Mouse (Mus musculus) neural tube, embryonic 10.5 days (tissue): ENCODE measurements at regions not wholly inside any gene's neighbourhood (a gene's known extent, or its start where the extent isn't known, plus 50 kb on each side); places are given as distances from the start of the nearest gene placed in this dataset.
"Not testable (repeated sequence)": the region's sequence is repeated elsewhere in the genome, so short reads cannot be mapped to it uniquely, and the experiment has no call there.

Experiments used
- DNase-seq: peaks from one replicate; pipeline ENCODE4 v3.0.0-alpha.2; 2017; ENCODE audit warnings: low spot score; ENCODE audit errors: extremely low spot score

- peak; percentile 78 for DNase-seq
Observed at GRCm38 (mm10) chr10:86636953-86637376, 68.3 kb downstream of the Hsp90b1 start.

GRCm38 (mm10) chr10:86636515-86636914 is 68.8 kb downstream of the Hsp90b1 start:
- not testable (repeated sequence) for DNase-seq

DNA sequence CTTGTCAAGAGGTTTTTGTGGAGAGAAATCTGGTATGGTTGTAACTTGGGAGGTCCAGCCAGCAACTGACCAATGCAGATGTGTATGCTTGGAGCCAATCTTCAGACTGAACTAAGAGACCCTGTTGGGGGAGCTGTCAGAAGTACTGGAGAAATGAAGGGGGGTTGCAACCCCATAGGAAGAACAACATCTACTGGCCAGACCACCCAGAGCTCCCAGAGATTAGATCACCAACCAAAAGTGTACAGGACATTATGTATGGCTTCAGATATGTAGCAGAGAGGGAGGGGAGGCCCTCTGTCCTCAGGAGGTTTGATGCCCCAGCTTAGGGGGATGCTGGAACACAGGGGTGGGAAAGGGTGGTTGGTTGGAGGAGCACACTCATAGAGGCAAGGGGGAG is 78.6 kb downstream of the Hsp90b1 start:
- not testable (repeated sequence) for DNase-seq

DNA sequence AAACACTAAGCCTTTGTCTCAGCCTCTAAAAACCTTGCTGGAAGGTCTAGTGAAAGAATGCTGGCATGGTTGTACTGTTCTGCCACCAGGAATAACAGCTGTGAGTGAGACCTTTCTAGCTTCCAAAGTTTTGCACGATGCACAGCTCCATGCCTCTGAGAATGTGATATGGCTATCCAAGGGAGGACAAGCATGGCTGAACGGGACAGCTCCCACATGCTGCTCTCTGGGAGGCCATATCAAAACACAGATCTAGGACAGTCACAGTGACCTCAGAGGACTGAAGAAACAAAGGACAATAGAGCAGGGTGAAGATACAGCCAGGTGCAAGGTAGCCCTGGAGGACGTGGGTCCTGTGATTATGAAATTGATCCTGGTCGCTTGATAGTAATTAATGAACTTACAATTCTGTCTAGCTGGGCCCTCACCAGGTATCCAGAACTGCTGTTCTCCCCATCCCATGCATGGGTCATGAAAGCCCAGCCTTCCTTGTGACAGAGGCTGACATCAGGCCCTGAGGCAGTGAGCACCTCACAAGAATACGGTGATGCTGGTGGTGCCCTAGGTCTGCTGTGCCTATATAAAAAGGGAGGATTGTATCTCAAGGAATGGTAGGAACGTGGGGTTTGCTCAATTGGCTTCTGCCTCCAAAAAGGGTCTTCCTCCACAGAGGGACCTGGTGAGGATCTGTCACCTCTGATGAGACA is 87.2 kb downstream of the Hsp90b1 start:
- DNase-seq: not testable (repeated sequence)

- DNase-seq: not testable (repeated sequence)
Observed at GRCm38 (mm10) chr10:86612341-86612740, 93.0 kb downstream of the Hsp90b1 start.

- not testable (repeated sequence) for DNase-seq
Observed at GRCm38 (mm10) chr10:86610027-86610426, 95.3 kb downstream of the Hsp90b1 start.

DNA sequence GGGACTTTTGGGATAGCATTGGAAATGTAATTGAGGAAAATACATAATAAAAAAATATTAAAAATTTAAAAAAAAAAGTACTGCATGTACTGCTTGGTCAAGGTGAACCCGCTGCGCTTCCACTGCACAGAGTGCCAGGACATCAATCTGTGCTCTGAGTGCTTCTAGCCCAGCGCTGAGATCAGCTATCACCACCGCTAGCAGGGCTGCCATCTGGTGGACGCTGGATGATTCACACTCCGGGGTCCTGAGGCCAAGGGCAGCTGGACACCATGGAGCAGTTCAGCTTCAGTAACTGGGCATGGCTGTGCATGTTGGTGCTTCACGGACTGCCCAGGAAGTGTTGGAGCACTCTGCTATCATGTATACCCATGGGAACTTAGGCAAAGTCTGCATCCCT is 102.1 kb upstream of the Syn3 start:
- DNase-seq: not testable (repeated sequence)

DNA sequence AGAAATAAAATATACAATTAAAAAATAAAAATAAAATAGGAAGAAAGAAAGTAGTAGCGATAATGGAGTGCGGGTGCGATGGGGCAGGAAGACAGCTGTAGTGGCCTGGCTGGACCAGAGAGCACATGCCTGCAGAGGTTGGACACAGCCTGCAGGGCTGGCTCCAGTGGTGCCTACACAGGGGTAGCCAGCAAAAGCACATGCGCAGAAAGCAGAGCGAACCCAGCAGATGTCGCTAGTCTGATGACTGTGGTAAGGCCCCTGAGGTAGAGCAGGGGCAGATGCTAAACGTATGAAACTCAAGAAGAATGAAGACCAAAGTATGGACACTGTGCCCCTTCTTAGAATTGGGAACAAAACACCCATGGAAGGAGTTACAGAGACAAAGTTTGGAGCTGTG is 101.3 kb upstream of the Syn3 start:
- DNase-seq: not testable (repeated sequence)

GRCm38 (mm10) chr10:86590211-86590610 is 91.5 kb upstream of the Syn3 start:
- DNase-seq: not testable (repeated sequence)

DNA sequence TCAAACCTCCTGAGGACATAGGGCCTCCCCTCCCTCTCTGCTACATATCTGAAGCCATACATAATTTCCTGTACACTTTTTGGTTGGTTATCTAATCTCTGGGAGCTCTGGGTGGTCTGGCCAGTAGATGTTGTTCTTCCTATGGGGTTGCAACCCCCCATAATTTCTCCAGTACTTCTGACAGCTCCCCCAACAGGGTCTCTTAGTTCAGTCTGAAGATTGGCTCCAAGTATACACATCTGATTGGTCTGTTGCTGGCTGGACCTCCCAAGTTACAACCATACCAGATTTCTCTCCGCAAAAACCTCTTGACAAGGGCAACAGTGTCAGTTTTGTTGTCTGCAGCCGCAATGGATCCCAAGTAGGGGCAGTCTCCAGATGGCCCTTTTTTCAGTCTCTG is 68.2 kb upstream of the Syn3 start:
- DNase-seq: not testable (repeated sequence)

DNA sequence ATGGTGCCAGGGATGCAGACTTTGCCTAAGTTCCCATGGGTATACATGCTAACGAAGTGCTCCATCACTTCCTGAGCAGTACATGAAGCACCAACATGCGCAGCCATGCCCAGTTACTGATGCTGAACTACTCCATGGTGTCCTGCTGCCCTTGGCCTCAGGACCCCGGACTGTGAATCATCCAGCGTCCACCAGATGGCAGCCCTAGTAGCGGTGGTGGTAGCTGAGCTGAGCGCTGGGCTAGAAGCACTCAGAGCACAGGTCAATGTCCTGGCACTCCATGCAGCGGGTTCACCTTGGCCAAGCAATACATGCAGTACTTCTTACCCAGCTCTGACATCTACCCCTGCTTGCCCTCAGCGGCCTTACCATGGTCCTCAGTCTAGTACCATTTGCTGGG is 57.1 kb upstream of the Syn3 start:
- no peak for DNase-seq
